22 mouse cellular contexts compared by ENCODE assay signal in genomic region chr3:89502551-89502950, GRCm38 (mm10). TPM values are rescaled to one million over a fixed set of nuclear protein-coding genes. Genes with fewer than 3 reads are reported as not detected.
"Had no signal": no experiment of that assay in that cellular context is flagged by ENCODE, and none has a peak within 500 bp of the region (broad histone marks: within the 10 kb centered on the region; RNA-seq: fewer than 3 reads in every experiment).

No protein-coding gene starts in this region.

- H3K36me3 ChIP-seq: liver, embryonic 13.5 days; midbrain, embryonic 12.5 days; midbrain, embryonic 15.5 days; neural tube, embryonic 12.5 days; neural tube, embryonic 15.5 days; stomach, embryonic 15.5 days had no signal

- H3K4me3 ChIP-seq: layer of hippocampus, adult 2 months; liver, embryonic 13.5 days; midbrain, embryonic 12.5 days; midbrain, embryonic 15.5 days; neural tube, embryonic 12.5 days; neural tube, embryonic 15.5 days; stomach, embryonic 15.5 days had no signal

- H3K27ac ChIP-seq: kidney, postnatal 0 days; layer of hippocampus, adult 2 months; liver, embryonic 13.5 days; midbrain, embryonic 12.5 days; midbrain, embryonic 15.5 days; neural tube, embryonic 12.5 days; neural tube, embryonic 15.5 days; stomach, embryonic 15.5 days had no signal

- H3K27me3 ChIP-seq: midbrain, embryonic 15.5 days; neural tube, embryonic 12.5 days; neural tube, embryonic 15.5 days; stomach, embryonic 15.5 days had no signal

- H3K9me3 ChIP-seq: liver, embryonic 13.5 days; midbrain, embryonic 12.5 days; midbrain, embryonic 15.5 days; neural tube, embryonic 12.5 days; neural tube, embryonic 15.5 days; stomach, embryonic 15.5 days had no signal

- H3K9ac ChIP-seq: liver, embryonic 13.5 days; midbrain, embryonic 12.5 days; midbrain, embryonic 15.5 days; neural tube, embryonic 12.5 days; neural tube, embryonic 15.5 days; stomach, embryonic 15.5 days had no signal

- H3K4me1 ChIP-seq: liver, embryonic 13.5 days; midbrain, embryonic 12.5 days; midbrain, embryonic 15.5 days; neural tube, embryonic 12.5 days; stomach, embryonic 15.5 days had no signal

- ATAC-seq: midbrain, embryonic 15.5 days had no signal

- DNase-seq: kidney, adult 18-20 months; kidney, postnatal 25 days; layer of hippocampus, adult 9-11 months; liver, embryonic 13.5 days; lung, adult 2 months; lung, postnatal 14 days; lung, postnatal 4 days; retina, postnatal 1 day; right cerebral cortex, postnatal 25 days; spleen, adult 18-20 months; thymus, adult 2 months; thymus, postnatal 14 days; thymus, postnatal 4 days had no signal

- H3K4me2 ChIP-seq: liver, embryonic 13.5 days; midbrain, embryonic 12.5 days; midbrain, embryonic 15.5 days; neural tube, embryonic 12.5 days; neural tube, embryonic 15.5 days; stomach, embryonic 15.5 days had no signal

RNA-seq across cellular contexts. Expression of gene Kcnn3, which starts 17.4 kb away (rescaled TPM):
- total RNA-seq: megakaryocyte progenitor cell, adult 5-6 weeks; megakaryocyte-erythroid progenitor cell, adult 5-6 weeks had no signal
